Mouse (Mus musculus): ENCODE measurements around the gene Thap7.

The Thap7 gene

GRCm38 (mm10) chr16:17486505-17486904 is 44.4 kb downstream of the Thap7 start:
- no peak for DNase-seq

GRCm38 (mm10) chr16:17481465-17481864 is 49.5 kb downstream of the Thap7 start:
- DNase-seq: no peak

DNA sequence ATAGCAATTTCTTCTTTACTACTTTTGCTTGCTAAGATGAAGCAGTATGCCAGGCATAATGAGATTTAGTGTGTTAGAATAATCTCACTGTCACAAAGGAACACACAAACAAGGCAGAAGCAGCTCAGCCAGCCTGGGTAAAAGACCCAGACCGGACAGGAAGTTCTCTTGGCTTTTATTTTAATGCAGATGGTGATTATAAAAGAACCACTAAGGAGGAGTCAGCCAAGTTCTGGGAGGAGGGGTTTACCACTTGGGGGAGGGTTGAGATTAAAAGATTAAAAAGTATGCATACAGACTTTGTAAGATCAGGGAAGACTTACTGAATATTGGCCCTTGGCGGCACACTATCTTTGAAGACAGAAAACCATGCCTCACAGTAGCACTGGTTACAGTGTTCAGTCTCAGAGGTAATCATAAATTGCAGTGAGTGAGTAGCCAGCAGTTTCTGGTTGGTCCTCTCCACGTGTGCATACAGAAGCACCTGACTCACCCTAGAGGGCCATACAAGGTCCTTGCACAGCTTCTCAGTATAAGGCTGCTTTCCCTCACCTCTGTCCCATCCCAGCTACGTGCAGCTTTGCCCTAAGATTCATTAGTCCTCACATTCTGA is 52.5 kb downstream of the Thap7 start:
- DNase-seq: no peak

Data from cerebellum, adult 8-10 months (tissue).